Mouse (Mus musculus) neural tube, embryonic 13.5 days (tissue): ENCODE data around the gene Stradb. TPM values are rescaled to one million over a fixed set of nuclear protein-coding genes. Genes with fewer than 3 reads are reported as not detected.

Source experiments
- ATAC-seq: fragments of 200-750 bp; cut with Nextera tagmentation; 2 replicates; pipeline ENCODE4 v1.8.0; 2017; ENCODE audit warnings: low read depth, mild to moderate bottlenecking, moderate TSS enrichment, moderate library complexity
- H3K27ac ChIP-seq: fragments of 300-500 bp; sonication (generic); replicated peaks from 2 replicates; pipeline ENCODE4 v1.5.1; 2015; ENCODE audit warnings: moderate library complexity, mild to moderate bottlenecking, inconsistent platforms
- H3K27me3 ChIP-seq: fragments of 300-500 bp; sonication (generic); 2 replicates; pipeline ENCODE4 v1.6.1; 2015; ENCODE audit warnings: mild to moderate bottlenecking, inconsistent platforms
- H3K36me3 ChIP-seq: fragments of 300-500 bp; sonication (generic); 2 replicates; pipeline ENCODE4 v1.6.1; 2015; ENCODE audit warnings: mild to moderate bottlenecking, inconsistent platforms
- H3K4me1 ChIP-seq: fragments of 300-500 bp; sonication (generic); replicated peaks from 2 replicates; pipeline ENCODE4 v1.6.1; 2015; ENCODE audit warnings: inconsistent platforms
- H3K4me2 ChIP-seq: fragments of 300-500 bp; sonication (generic); 2 replicates; pipeline ENCODE4 v1.6.1; 2015; ENCODE audit warnings: inconsistent platforms, mild to moderate bottlenecking, moderate library complexity
- H3K4me3 ChIP-seq: fragments of 300-500 bp; sonication (generic); 2 replicates; pipeline ENCODE4 v1.5.1; 2015; ENCODE audit warnings: mild to moderate bottlenecking, inconsistent platforms
- H3K9ac ChIP-seq: fragments of 300-500 bp; sonication (generic); 2 replicates; pipeline ENCODE4 v1.6.1; 2015; ENCODE audit warnings: moderate library complexity, mild to moderate bottlenecking, inconsistent platforms
- H3K9me3 ChIP-seq: fragments of 300-500 bp; sonication (generic); 2 replicates; pipeline ENCODE4 v1.6.1; 2016; ENCODE audit warnings: inconsistent platforms
- WGBS: fragments of 180-500 bp; shearing (Covaris S2); methylation state at CpG from one replicate; pipeline ENCODE4 v1.1.7; 2015; 5-methylcytosine and 5-hydroxymethylcytosine counted together
- polyA plus RNA-seq: library from polyadenylated mRNA; unstranded; fragments of >200 nt; fragmentation: Nextera tagmentation; extraction: Ambion mirVana; gene quantifications from 2 replicates; pipeline ENCODE4 v1.2.1, GENCODE M21; 2015

Gene Stradb
- polyA plus RNA-seq = 72.9 and 82.3 TPM in 2 replicates

DNA sequence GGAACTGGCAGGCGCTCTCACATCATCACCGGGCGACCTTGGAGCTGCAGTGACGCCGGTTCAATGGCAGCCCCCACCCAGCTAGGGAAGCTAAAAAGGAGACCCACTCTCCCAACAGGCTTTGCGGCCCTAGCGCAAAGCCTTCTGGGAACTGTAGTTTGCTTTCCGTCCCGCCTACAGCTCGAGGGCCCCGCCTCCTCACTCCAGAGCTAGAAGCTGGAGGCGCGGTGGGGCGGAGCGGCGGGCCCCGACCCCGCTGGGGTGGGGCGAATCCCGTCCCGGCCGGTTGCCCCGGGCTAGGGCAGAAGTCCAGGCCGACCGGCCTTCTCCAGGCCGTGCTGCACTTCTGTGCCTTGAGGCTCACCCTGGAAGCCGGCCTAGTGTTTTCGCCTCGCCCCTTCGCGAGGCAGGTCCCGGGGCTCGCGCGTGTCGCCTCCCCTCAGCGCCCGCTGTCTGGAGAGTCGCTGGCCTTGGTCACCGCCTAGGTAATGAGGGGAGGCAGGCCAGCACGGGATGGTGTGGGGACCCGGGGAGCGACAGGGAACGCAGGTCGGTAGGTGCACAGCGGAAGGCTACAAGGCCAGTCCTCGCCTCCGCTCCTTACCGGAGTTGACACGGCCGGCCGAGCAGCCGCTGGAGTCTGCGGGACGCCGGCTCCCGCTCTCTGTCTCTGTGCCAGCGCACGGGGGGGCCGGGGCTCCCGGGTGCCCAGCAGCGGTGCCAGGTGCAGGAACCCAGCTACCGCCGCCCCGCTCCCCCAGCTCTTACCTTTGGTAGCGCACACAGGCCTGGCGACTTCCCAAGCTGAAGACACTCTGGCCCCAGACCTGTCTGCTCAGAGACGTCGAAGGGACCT lies at the start of gene Stradb, which contains the start of gene Trak2:
TSS of gene Stradb (plus strand) at position 157 of the 856 bp plus-strand sequence.
TSS of gene Trak2 (minus strand) at position 65 of the 856 bp plus-strand sequence.
- Histone ChIP-seq H3K4me3 (peak within 1 kb of the TSS; percentile 93), H3K36me3 (0 out of 2 replicates have a peak, but pooled peaks cover 9% of the 10 kb centered on the region), H3K4me1 (peaks cover 56% of the 10 kb centered on the region), H3K27ac (peak within 1 kb of the TSS; percentile 89), H3K9me3 (no peaks in the 10 kb centered on the region), H3K27me3 (no peaks in the 10 kb centered on the region), H3K9ac (peak within 1 kb of the TSS; percentile 93), H3K4me2 (peak within 1 kb of the TSS; percentile 72)
- ATAC-seq = peak; percentile 98
- WGBS = under 1% methylated on average over 65 of the region's 69 CpGs

DNA sequence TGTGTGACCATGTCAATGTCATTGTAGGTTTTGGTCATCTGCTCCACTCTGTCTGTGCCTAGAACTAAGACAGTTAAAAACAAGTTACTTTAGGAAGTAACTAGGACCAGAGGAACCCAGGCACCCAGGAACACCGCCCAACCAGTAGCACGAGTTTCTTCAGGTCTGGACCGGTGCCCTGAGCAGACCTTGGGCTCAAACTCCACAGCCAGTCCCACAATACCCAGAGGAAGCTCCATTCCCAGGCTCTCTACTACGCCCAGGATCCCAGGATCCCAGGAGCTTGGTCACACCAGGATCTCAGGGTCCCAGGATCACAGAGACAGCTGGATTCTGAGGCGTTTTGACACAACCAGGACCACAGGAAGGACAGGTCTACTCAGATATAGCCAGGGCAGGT lies 46.7 kb upstream of the Stradb start:
- H3K4me1 ChIP-seq = no peaks in the 10 kb centered on the region
- peaks cover 37% of the 10 kb centered on the region for H3K36me3 ChIP-seq
- H3K9ac ChIP-seq = no peak overlapping the region
- WGBS = 90% methylated on average over 5 of the region's 5 CpGs
- H3K9me3 ChIP-seq = no peaks in the 10 kb centered on the region; the same call in 1 of the 2 replicates
- no peak overlapping the region for H3K4me2 ChIP-seq
- H3K27ac ChIP-seq = no peak overlapping the region
- no peak for ATAC-seq
- H3K4me3 ChIP-seq = no peak overlapping the region
- no peaks in the 10 kb centered on the region for H3K27me3 ChIP-seq

DNA sequence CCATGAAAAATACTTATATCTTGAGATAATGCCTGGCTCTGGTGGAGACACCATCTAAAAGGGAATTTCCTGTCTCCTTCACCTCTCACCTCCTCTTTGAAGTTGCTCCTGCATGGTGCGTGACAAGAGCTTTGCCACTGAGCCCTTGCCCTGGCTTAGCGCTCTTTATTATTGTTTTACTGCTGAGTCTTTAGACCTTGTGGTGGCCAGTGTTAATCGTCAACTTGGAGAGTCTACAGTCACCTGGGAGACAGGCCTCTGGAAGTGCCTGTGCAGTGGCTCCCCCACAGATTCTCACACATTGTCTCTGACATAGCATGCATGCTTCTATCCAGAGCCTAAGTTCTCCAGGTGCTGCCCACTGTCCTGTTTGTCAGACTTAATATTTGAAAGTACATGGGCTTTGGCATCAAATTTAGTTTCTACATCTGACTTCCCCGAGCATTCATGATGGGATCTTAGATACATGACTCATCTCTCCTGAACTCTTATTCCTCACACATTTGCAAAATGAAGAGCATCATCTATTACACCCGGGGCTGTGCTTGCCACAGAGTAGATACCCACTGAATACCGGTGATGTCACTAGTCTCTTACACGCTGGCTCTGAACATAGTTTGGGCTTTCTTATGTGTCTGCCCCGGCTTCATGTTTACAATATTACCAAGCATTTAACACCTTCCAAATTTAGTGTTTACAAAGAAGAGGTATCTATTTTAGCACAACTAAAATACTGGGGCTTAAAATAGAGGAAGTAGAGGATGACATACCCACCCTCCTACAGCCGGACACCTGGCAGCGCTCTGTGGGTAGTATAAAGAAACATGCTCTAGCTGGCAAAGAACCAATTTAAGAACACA lies 36.3 kb upstream of the Stradb start:
- no peak for ATAC-seq
- Histone ChIP-seq H3K9me3 (no peaks in the 10 kb centered on the region), H3K4me2 (no peak overlapping the region), H3K36me3 (peaks cover 14% of the 10 kb centered on the region), H3K27me3 (no peaks in the 10 kb centered on the region), H3K4me1 (no peaks in the 10 kb centered on the region), H3K27ac (no peak overlapping the region), H3K9ac (no peak overlapping the region), H3K4me3 (no peak overlapping the region)
- WGBS = 93% methylated on average over 10 of the region's 10 CpGs

DNA sequence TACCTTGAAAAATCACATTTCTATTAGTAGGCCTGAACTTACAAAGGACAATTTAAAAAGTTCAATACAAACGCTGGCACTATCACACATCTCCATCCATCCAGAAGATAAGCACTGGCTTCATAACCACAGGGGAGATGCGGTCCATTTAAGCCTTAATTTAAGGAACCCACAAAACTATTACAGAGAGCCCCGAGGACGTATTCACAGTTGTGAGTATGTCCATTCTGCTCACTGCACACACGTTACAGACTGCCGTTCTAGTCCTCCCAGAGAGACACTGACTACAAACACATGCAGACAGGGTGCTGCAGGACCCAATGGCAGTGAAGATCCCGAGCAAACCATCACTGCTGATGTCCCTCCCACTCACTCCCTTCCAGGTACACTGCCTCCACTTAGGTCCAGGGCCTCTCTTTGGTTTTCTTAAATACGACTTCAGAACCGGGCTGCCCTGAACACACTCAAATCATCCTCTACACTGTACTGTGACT lies 35.7 kb upstream of the Stradb start:
- Histone ChIP-seq H3K27ac (no peak overlapping the region), H3K4me3 (no peak overlapping the region), H3K9me3 (no peaks in the 10 kb centered on the region), H3K4me1 (no peaks in the 10 kb centered on the region), H3K9ac (no peak overlapping the region), H3K27me3 (no peaks in the 10 kb centered on the region), H3K4me2 (no peak overlapping the region), H3K36me3 (peaks cover 14% of the 10 kb centered on the region)
- no peak for ATAC-seq
- 83% methylated on average over 9 of the region's 9 CpGs for WGBS

DNA sequence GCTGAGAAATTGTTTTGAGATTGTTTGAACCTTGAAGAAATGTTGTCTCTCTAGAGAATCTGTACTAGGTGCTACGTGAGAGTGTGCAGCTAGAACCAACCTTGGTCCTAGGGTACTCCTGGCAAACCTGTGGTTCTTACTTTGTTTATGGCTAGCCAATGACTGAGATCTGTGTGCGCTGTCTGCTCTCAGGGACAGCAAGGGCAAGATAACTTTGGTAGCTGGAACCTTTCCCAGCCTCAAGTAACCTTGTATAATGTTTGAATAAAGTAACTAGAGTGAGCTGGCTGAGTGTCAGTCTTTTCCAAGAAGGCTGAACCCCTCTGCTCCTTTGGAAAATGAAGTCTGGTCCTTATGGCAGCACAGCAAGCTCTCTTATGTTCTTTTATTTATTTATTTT lies 27.8 kb upstream of the Stradb start:
- ATAC-seq = no peak
- Histone ChIP-seq H3K4me2 (no peak overlapping the region), H3K4me3 (no peak overlapping the region), H3K27ac (no peak overlapping the region), H3K9me3 (no peaks in the 10 kb centered on the region), H3K36me3 (peaks cover 20% of the 10 kb centered on the region), H3K27me3 (no peaks in the 10 kb centered on the region), H3K4me1 (no peaks in the 10 kb centered on the region), H3K9ac (no peak overlapping the region)
- 99% methylated on average over 2 of the region's 2 CpGs for WGBS

DNA sequence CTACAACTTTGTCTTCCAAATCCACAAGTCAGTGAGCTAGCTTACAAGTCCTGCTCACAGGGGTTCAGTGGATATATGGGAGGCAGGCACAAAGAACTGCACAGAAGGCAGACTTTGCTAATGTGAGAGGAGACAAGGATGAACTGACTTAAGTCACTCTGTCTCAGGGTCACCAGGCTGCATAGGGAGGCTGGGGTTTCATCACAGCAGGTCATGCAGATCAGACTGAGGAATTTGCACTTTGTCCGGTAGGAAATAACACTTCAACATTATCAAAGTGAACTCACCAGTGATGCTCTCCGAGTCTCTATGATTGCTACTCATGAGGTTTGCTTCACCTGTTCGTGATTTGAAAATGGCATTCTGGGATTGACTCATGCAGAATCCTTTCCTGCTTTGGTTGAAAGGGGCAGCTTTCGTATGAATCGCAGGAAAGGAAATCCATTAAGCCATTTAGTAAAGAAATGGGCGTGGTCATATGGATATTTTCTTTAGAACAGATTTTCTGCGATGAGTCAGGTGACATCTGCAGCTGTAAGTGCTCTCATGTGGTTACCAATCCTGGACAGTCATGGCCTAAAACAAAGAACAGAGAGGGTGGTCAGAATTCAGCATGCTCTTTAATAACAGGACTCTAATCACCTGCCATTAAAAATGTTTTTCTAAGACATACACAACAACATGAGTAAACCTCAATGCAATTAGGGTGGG lies 27.2 kb upstream of the Stradb start:
- peaks cover 18% of the 10 kb centered on the region for H3K36me3 ChIP-seq
- 0 out of 2 replicates have a peak, but pooled peaks cover under 1% of the 10 kb centered on the region for H3K4me1 ChIP-seq
- H3K27me3 ChIP-seq = no peaks in the 10 kb centered on the region
- 93% methylated on average over 7 of the region's 7 CpGs for WGBS
- no peak overlapping the region for H3K4me2 ChIP-seq
- no peak overlapping the region for H3K9ac ChIP-seq
- H3K27ac ChIP-seq = no peak overlapping the region
- no peaks in the 10 kb centered on the region for H3K9me3 ChIP-seq
- H3K4me3 ChIP-seq = no peak overlapping the region
- ATAC-seq = no peak

DNA sequence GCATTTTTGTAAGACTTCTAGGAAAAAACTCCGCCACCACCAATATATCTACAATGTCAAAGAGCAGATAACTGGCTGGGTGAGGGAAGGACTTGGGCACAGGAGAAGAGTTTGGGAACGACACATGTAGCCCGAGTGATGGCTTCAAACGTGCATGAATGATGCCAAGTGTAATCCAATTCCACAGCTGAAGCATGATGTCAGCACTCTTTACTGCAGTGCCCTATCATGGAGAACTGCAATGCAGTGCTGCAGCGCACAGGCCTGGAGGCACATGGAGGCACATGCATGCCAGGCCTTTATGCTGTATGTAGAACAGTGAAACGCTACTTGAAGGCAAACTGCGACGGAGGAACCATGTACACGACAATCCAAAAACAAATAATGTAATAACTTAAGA lies 26.6 kb upstream of the Stradb start:
- 94% methylated on average over 9 of the region's 9 CpGs for WGBS
- peaks cover 18% of the 10 kb centered on the region for H3K36me3 ChIP-seq
- no peak overlapping the region for H3K9ac ChIP-seq
- H3K27ac ChIP-seq = no peak overlapping the region
- no peak overlapping the region for H3K4me3 ChIP-seq
- no peaks in the 10 kb centered on the region for H3K9me3 ChIP-seq
- ATAC-seq = no peak
- H3K4me2 ChIP-seq = no peak overlapping the region
- H3K4me1 ChIP-seq = peaks cover 4% of the 10 kb centered on the region; the same call in 1 of the 2 replicates
- H3K27me3 ChIP-seq = no peaks in the 10 kb centered on the region

DNA sequence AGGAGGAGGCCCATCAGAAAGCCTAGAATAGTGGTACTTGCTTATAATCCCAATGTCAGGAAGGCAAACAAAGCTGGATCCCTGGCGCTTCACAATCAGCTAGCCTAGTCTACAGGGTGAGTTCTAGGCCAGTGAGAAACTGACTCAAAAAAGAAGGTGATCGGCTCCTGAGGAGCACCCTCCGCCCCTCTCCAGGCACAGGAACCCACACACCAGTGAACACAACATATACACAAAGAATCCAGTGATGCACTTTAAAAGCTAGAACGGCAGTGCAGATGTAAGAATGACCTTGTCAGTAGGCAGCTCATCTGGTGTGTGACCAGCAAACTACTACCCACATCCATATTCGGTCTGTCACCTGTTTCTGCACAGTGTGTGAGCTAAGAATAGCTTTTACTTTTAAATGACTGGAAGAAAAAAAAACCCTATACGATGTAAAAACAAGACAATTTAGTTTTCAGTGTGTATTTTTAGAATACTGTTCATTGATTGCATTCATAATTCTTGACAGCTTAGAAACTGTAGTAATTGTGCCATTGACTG lies 23.7 kb upstream of the Stradb start:
- Histone ChIP-seq H3K9me3 (no peaks in the 10 kb centered on the region), H3K4me3 (no peak overlapping the region), H3K9ac (no peak overlapping the region), H3K4me2 (no peak overlapping the region), H3K27me3 (no peaks in the 10 kb centered on the region), H3K36me3 (peaks cover 16% of the 10 kb centered on the region), H3K27ac (no peak overlapping the region), H3K4me1 (peaks cover 14% of the 10 kb centered on the region)
- no peak for ATAC-seq
- 92% methylated on average over 6 of the region's 6 CpGs for WGBS

DNA sequence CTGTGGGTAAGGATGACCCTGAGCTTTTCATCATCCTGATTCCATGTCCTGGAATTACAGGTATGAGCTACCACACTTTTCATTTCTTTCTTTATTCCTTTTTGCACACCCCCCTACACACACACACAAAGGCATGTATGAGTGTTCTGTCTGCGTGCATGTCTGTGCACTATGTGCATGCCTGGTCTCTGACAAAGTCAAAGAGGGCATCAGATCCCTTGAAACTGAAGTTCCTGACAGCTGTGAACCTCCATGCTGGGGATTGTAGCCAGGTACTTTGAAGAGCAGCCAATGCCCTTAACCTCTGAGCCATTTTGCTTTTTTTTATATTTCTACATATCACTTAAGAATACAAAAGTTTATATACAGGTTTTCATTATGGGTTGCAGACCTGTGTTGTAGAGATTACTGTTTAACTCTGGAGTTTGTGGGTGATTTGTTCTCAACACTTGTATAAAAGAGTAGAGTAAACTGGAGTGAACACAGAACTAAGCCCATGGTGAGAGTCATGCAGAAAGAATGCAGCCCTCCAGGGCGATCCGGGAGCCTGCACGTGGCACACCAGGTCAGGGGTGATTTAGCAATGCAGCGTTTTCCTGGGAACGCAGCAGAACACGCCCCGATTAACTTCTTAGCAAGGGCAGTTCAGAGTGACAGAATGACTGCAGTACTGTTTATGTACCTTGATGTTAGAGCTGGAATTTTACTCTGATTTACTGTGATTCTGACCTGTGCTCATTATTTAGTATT lies 22.2 kb upstream of the Stradb start:
- no peak for ATAC-seq
- Histone ChIP-seq H3K4me2 (no peak overlapping the region), H3K27me3 (no peaks in the 10 kb centered on the region), H3K36me3 (peaks cover 2% of the 10 kb centered on the region), H3K27ac (no peak overlapping the region), H3K4me3 (no peak overlapping the region), H3K4me1 (peaks cover 14% of the 10 kb centered on the region), H3K9ac (no peak overlapping the region), H3K9me3 (no peaks in the 10 kb centered on the region)
- 43% methylated on average over 8 of the region's 8 CpGs for WGBS

DNA sequence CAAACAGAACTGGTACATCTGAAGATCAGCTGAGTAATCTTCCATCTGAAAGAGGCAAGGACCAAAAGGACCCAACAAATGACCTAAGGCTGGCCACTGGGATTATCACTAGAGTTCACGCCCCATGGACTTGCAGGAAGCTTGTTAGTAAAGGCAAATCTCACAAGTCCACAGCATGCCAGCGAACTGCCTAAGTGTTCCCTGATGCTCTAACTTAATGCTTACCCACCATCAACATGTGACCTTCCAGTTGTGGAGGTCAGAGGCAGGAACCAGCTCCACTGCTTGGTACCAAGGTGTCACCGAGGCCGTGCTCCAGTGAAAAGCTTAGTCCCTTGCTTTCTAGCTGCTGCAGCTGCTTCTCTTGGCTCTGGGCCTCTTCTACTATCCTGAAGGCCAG lies 21.5 kb upstream of the Stradb start:
- peaks cover 14% of the 10 kb centered on the region for H3K4me1 ChIP-seq
- no peaks in the 10 kb centered on the region for H3K9me3 ChIP-seq
- H3K4me3 ChIP-seq = no peak overlapping the region
- H3K27ac ChIP-seq = no peak overlapping the region
- H3K4me2 ChIP-seq = no peak overlapping the region
- ATAC-seq = no peak
- 85% methylated on average over 4 of the region's 4 CpGs for WGBS
- H3K27me3 ChIP-seq = no peaks in the 10 kb centered on the region
- no peak overlapping the region for H3K9ac ChIP-seq
- no peaks in the 10 kb centered on the region for H3K36me3 ChIP-seq

DNA sequence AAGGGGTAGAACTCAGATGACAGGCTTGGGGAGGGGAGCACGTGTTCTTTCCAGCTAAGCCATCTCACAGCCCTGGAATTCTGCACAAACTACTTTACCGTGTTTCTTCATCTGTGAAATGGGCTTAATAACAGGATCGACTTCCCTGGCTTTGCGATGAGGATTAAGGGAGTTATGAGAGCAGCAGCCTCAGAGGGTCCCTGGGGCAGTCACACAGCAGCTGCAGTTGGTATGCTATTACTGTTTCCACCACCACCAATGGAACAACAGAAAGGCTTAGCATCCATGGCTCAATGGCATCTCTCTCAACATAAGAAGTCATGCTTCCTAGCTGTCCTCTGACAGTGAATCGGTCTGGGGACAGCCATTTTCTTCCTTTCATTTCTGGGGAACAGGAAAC lies 20.8 kb upstream of the Stradb start:
- Histone ChIP-seq H3K4me3 (no peak overlapping the region), H3K4me2 (no peak overlapping the region), H3K36me3 (no peaks in the 10 kb centered on the region), H3K4me1 (peaks cover 18% of the 10 kb centered on the region), H3K9me3 (no peaks in the 10 kb centered on the region), H3K27me3 (no peaks in the 10 kb centered on the region), H3K9ac (no peak overlapping the region), H3K27ac (no peak overlapping the region)
- 88% methylated on average over 5 of the region's 5 CpGs for WGBS
- no peak for ATAC-seq
